Mouse (Mus musculus) lung, embryonic 14.5 days (tissue): ENCODE data around the gene Dclk2. TPM values are rescaled to one million over a fixed set of nuclear protein-coding genes. Genes with fewer than 3 reads are reported as not detected.

Experiments used
- ATAC-seq: fragments of 200-750 bp; cut with Nextera tagmentation; 2 replicates; pipeline ENCODE4 v1.8.0; 2017; ENCODE audit warnings: mild to moderate bottlenecking, moderate TSS enrichment, moderate library complexity; ENCODE audit not compliant: insufficient read depth
- DNase-seq: peaks from one replicate; pipeline ENCODE4 v3.0.0-alpha.2; 2015
- H3K27ac ChIP-seq: fragments of 300-500 bp; sonication (generic); 2 replicates; pipeline ENCODE4 v1.5.1; 2014; ENCODE audit warnings: low read depth, mild to moderate bottlenecking, moderate library complexity
- H3K27me3 ChIP-seq: fragments of 300-500 bp; sonication (generic); 2 replicates; pipeline ENCODE4 v1.6.1; 2014; ENCODE audit warnings: low read length, control low read depth; ENCODE audit not compliant: insufficient read depth
- H3K36me3 ChIP-seq: fragments of 300-500 bp; sonication (generic); 2 replicates; pipeline ENCODE4 v1.6.1; 2014; ENCODE audit warnings: control low read depth; ENCODE audit not compliant: insufficient read depth
- H3K4me1 ChIP-seq: fragments of 300-500 bp; sonication (generic); 2 replicates; pipeline ENCODE4 v1.6.1; 2014; ENCODE audit warnings: antibody characterized with exemption, control low read depth; ENCODE audit not compliant: insufficient read depth
- H3K4me2 ChIP-seq: fragments of 300-500 bp; sonication (generic); 2 replicates; pipeline ENCODE4 v1.6.1; 2014; ENCODE audit warnings: mild to moderate bottlenecking
- H3K4me3 ChIP-seq: fragments of 300-500 bp; sonication (generic); 2 replicates; pipeline ENCODE4 v1.5.1; 2014; ENCODE audit warnings: low read depth, low read length
- H3K9ac ChIP-seq: fragments of 300-500 bp; sonication (generic); 2 replicates; pipeline ENCODE4 v1.6.1; 2014
- H3K9me3 ChIP-seq: fragments of 300-500 bp; sonication (generic); 2 replicates; pipeline ENCODE4 v1.6.1; 2016; ENCODE audit warnings: low read depth, low read length, control low read depth
- CTCF ChIP-seq: IDR thresholded peaks from 2 replicates; pipeline ENCODE4 v1.5.1; 2016; ENCODE audit warnings: antibody characterized with exemption, low read depth
- WGBS: fragments of 180-500 bp; shearing (Covaris S2); extraction: QIAGEN DNeasy Blood & Tissue Kit; methylation state at CpG from one replicate; pipeline ENCODE4 v1.1.7; 2014; 5-methylcytosine and 5-hydroxymethylcytosine counted together
- polyA plus RNA-seq: library from polyadenylated mRNA; unstranded; fragments of >200 nt; fragmentation: Nextera tagmentation; extraction: Ambion mirVana; gene quantifications from 2 replicates; pipeline ENCODE4 v1.2.1, GENCODE M21; 2014

The Dclk2 gene
- polyA plus RNA-seq, 1 experiment from 2014 or later, result 8.2 TPM

DNA sequence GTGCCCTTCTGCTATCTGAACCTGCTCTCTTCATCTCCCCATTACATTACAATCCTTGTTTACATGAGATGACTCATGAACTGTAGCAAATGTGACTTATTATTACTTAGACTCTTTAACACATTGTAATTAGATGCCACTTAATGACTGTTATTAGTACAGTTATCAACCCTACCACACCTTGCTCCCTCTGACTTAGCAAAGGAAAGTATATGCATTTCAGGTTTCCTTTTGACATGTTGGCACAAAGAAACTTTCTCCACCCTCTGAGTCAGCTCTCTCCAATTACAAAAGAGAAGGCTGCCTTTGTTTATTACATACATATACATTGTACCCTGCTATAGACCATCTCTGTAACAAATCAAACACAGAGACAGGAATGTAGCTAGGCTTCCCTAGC is 33.1 kb downstream of the Dclk2 start:
- Histone ChIP-seq H3K27me3 (no peaks in the 10 kb centered on the region), H3K4me3 (no peak overlapping the region), H3K36me3 (no peaks in the 10 kb centered on the region), H3K4me1 (no peaks in the 10 kb centered on the region), H3K27ac (no peak overlapping the region), H3K9ac (no peak overlapping the region), H3K9me3 (no peaks in the 10 kb centered on the region), H3K4me2 (no peak overlapping the region)
- DNase-seq (no peak), ATAC-seq (no peak)
- TF ChIP-seq CTCF, result no peak

DNA sequence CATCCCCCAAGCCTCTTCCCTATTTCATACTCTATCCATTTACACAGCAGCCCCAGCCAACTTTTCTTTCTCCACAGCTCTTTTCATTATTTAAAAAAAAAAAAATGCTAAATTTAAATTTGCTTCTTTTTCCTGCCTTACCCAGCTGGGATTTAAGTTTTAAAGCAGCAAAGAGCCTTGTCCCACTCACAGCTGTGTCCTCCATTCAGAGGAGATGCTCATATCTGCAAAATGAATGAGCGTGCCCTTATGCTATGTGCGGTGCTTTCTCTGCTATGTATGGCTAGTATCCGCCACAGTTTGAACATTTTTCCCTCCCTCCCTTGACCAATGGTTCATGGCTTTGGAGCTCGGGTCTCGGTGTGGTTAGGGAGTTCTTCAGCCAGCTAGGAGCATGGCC is 35.5 kb downstream of the Dclk2 start:
- no peaks in the 10 kb centered on the region for H3K27me3 ChIP-seq
- no peak overlapping the region for H3K4me2 ChIP-seq
- H3K4me1 ChIP-seq, result no peaks in the 10 kb centered on the region
- no peaks in the 10 kb centered on the region for H3K9me3 ChIP-seq
- 93% methylated on average over 5 of the region's 5 CpGs for WGBS
- ATAC-seq (no peak), DNase-seq (no peak)
- TF ChIP-seq CTCF, result no peak
- no peak overlapping the region for H3K9ac ChIP-seq
- H3K36me3 ChIP-seq, result no peaks in the 10 kb centered on the region
- no peak overlapping the region for H3K27ac ChIP-seq
- H3K4me3 ChIP-seq, result no peak overlapping the region

DNA sequence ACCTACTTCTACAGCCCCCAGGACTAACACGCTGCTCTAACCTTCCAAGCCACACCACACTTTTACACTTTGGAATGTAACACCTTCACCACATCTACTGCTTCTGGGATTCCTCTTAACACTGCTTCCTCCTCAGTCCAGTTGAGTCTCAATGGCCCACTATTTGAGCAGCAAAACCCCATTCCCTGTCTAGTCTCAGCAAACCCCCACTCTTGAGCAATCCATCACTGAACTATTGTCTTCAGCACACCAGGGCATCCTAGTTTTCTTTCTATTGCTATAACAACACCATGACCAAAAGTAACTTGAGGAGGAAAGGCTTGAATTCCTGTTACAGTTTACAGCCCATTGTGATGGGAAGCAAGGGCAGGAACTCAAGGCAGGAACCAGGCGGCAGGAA is 36.2 kb downstream of the Dclk2 start:
- ATAC-seq (no peak), DNase-seq (no peak)
- H3K27ac ChIP-seq, result no peak overlapping the region
- no peak overlapping the region for H3K9ac ChIP-seq
- H3K4me3 ChIP-seq, result no peak overlapping the region
- TF ChIP-seq CTCF, result no peak
- H3K4me2 ChIP-seq, result no peak overlapping the region
- no peaks in the 10 kb centered on the region for H3K9me3 ChIP-seq
- H3K36me3 ChIP-seq, result no peaks in the 10 kb centered on the region
- 93% methylated on average over 2 of the region's 2 CpGs for WGBS
- no peaks in the 10 kb centered on the region for H3K27me3 ChIP-seq
- H3K4me1 ChIP-seq, result no peaks in the 10 kb centered on the region

DNA sequence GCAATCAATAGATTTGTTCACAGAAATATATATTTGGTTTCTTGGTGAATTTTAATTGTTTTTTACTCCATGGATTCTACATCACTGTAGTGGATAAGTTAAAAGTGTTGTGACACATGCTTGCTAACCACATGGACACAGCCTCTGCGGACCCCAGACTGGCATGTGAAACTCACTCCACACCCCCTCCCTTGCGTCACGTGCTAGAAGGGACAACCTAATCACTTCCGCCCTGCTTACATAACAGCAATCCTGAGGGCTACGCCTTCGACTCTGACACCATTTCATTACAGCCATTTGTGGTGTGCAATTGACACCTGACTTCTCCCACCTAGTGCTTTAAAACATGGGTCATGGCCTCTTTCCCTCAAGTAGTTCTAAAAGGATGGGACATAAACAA is 36.7 kb downstream of the Dclk2 start:
- WGBS, result 81% methylated on average over 6 of the region's 6 CpGs
- H3K36me3 ChIP-seq, result no peaks in the 10 kb centered on the region

DNA sequence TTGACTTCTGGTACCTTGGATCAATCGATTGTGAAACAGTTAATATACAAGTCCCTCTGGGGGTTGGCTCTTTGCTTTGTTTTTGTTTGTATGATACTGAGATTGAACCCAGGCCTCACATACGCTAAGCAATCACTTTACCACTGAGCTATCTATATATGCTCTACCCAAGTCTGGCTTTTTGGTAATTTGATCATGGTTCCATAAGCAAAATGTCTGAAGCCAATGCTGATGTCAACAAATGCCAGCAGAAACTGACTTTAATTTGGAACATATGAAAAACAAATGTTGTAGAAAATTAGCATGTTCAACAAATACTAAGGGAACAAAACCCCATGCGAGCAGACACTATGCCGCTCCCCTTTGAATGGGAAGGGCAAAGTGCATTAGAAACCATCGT is 44.7 kb downstream of the Dclk2 start:
- TF ChIP-seq CTCF, result no peak
- ATAC-seq, result no peak
- H3K4me2 ChIP-seq, result no peak overlapping the region

More for the DNA sequence above, 36.7 kb downstream of the Dclk2 start:
- no peaks in the 10 kb centered on the region for H3K4me1 ChIP-seq
- no peak overlapping the region for H3K4me2 ChIP-seq
- no peak for TF ChIP-seq CTCF
- no peak overlapping the region for H3K4me3 ChIP-seq
- no peak for DNase-seq
- no peaks in the 10 kb centered on the region for H3K27me3 ChIP-seq
- no peak for ATAC-seq
- H3K9ac ChIP-seq, result no peak overlapping the region
- H3K9me3 ChIP-seq, result no peaks in the 10 kb centered on the region
- H3K27ac ChIP-seq, result no peak overlapping the region

DNA sequence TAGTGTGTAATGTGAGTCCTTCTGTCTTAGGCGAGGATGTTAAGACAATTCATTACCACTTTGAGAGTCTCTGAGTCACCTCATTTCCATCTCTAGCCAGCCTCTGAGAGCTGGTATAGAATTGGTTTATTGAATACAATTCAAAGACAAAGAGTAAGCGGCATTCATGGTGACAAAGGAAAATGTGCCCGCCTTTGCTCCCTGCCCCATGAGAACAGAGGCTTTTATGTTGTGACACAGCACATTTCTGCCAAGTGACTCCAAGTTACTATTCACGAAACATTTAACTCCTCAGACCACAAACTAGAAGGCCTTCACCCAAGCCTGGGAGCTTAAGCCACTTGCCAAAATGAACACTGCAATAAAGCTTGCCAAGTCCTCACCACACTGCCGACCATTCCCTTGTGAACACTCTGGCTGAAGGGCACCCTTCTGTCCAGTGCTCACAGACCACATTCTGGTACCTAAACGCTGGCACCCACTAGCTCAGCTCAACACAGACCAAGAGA is 47.5 kb downstream of the Dclk2 start:
- Histone ChIP-seq H3K27me3 (no peaks in the 10 kb centered on the region), H3K4me3 (no peak overlapping the region), H3K4me1 (no peaks in the 10 kb centered on the region), H3K9me3 (no peaks in the 10 kb centered on the region), H3K36me3 (no peaks in the 10 kb centered on the region), H3K27ac (no peak overlapping the region), H3K4me2 (no peak overlapping the region), H3K9ac (no peak overlapping the region)
- DNase-seq, result no peak
- ATAC-seq, result no peak
- WGBS, result 80% methylated on average over 6 of the region's 6 CpGs
- TF ChIP-seq CTCF, result no peak

More for the DNA sequence above, 44.7 kb downstream of the Dclk2 start:
- Histone ChIP-seq H3K4me1 (no peaks in the 10 kb centered on the region), H3K27me3 (no peaks in the 10 kb centered on the region), H3K4me3 (no peak overlapping the region), H3K36me3 (no peaks in the 10 kb centered on the region), H3K9ac (no peak overlapping the region), H3K9me3 (no peaks in the 10 kb centered on the region), H3K27ac (no peak overlapping the region)
- WGBS, result 80% methylated on average over 5 of the region's 5 CpGs
- no peak for DNase-seq

DNA sequence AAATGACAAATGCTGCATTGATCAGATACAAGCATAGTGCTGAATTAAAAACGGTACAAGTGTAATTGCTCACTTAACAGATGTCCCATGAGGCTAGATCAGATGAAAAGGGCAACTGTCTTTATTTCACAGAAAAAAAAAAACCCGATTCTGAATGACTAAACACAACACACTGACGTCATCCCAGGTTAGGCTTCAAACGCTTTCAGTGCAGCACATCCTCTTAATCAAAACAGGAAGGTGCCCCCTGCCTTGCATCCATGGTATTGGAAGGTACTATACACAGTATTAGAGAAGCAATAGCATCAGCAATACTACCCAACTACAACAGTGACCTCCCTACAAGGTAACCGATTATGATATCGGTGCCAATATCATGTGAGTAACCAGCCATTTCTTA is 49.7 kb downstream of the Dclk2 start:
- no peak overlapping the region for H3K27ac ChIP-seq
- H3K36me3 ChIP-seq, result no peaks in the 10 kb centered on the region
- H3K9ac ChIP-seq, result no peak overlapping the region
- ATAC-seq, result no peak
- no peak for DNase-seq
- no peak overlapping the region for H3K4me2 ChIP-seq
- TF ChIP-seq CTCF, result no peak
- WGBS, result 75% methylated on average over 6 of the region's 6 CpGs
- no peaks in the 10 kb centered on the region for H3K27me3 ChIP-seq
- H3K4me3 ChIP-seq, result no peak overlapping the region
- no peaks in the 10 kb centered on the region for H3K4me1 ChIP-seq
- no peaks in the 10 kb centered on the region for H3K9me3 ChIP-seq

DNA sequence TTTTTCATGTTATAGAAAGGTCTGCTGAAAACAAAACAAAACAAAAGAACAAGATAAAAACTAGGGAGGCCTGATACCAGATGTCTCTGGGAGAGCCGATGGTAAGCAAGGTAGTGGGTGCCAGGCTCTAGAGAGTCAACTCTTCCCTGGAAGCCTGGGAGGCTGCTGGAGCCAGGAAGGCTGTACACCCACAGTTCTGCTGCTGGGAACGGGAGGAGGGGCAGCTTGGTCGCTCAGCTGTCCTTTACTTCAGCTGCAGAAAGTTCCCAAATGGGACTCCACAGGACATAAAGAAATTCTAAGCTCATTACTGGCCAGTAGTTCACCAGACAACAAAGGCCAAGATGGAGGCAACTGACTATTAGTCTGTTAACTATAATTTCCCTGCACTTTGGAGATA is 50.2 kb downstream of the Dclk2 start:
- Histone ChIP-seq H3K27me3 (no peaks in the 10 kb centered on the region), H3K9me3 (no peaks in the 10 kb centered on the region), H3K9ac (no peak overlapping the region), H3K4me2 (no peak overlapping the region), H3K27ac (no peak overlapping the region), H3K4me3 (no peak overlapping the region), H3K4me1 (no peaks in the 10 kb centered on the region), H3K36me3 (no peaks in the 10 kb centered on the region)
- DNase-seq (no peak), ATAC-seq (no peak)
- WGBS, result 62% methylated on average over 3 of the region's 3 CpGs
- TF ChIP-seq CTCF, result no peak
